Mouse (Mus musculus): ENCODE measurements at regions not wholly inside any gene's neighbourhood (a gene's known extent, or its start where the extent isn't known, plus 50 kb on each side); places are given as distances from the start of the nearest gene placed in this dataset.

DNA sequence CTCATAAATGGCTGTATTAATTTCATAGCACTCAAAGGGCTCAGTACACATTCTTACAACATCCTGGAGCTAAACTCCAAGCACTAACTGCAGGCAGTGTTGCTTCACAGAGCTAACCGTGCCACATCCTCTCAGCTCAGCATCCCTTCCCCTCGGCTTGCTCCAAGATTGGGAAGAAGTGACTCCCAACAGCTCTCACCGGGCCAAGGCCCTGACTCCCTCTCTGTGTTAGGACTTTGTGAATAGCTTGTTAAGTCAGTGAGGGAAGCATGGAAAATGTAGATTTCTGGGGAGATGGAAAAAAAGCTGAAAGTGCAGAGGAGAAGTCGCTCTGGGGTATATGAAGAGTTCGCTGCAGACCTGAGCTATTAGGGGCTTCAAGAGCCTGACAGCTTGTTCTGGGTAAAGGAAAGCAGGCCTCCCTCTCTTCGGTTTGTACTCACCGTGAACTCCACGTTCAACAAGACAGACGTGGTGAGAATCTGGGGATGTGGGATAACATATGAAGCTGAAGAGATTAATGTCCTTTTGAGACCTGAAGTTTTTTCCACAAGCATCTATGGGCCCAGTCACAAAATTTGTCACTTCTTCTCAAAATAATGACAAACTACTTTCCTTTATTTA lies 213.5 kb upstream of the Sfrp2 start:
- DNase-seq (ENCODE audit: low spot score in 2 of 2) = no peak

DNA sequence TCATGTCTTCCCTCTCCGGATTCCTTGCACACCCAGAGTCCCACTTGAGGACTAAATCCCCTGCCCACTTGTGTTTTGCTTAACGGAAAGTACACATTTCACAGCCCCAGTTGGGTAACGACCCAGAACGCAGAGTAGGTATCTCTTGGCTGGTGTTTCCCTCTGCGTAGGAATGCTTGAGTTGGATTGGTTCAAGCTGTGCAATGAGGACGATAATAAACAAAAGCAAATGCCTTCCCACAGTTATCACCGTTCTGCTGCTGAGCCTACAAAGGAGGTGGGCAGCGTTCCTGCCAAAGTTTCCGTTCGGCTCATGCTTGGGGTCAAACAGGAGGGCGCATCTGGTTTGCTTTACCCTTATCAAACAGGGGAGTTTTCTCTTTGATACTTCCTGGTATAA lies 212.3 kb upstream of the Sfrp2 start:
- DNase-seq (ENCODE audit: low spot score in 2 of 2) = no peak

DNA sequence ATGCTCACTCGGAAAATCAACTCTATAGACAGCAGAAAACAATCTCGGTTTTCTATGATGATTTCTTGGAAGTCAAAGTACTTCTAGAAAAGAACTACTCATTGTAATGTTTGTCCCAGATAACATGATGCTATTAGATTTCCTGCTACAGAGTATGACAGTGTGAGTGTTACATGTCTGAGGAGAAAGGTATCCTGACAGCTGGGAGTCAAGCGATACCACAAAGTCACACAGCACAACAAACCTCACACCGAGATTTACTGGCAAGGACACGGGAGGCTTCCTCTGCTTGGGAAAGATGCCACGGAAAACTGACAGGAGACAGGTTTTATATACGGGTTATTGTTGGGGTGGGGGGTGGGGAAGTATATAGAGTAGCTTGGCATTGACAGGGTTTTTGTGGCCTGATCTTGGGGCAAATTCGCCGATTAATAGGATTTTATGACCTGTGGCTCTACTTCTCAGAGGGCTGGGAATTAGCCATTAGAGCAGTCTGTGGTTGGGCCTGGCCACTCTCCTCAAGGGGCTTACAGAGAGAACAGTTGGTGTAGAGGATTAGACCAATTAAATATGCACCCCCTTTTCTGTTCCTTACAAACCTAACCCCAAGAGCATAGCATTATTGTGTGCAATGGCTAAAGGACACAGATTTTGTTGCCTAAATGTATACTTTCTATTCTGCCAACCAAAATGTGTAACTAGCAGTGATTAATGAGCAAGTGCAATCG lies 209.2 kb upstream of the Sfrp2 start:
- DNase-seq (ENCODE audit: low spot score in 2 of 2) = no peak

DNA sequence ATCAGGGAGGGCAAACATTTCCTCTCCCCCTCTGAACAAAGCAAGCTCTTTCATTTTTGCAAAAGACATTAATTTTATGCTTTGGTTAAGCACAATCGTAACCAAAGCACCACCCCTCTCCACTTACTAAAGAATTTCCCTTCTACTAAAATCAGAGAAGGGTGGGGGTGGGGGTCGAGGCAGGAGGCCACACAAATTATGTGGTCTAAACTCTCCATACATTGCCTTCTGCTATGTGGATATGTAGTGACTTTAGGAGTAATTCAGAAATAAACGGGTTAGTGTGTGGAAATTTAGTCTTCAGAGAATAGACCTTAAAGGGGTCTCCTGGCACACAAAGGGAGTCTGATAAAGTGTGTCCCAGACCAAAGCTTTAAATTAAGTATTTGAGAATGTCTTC lies 204.1 kb upstream of the Sfrp2 start:
- no peak for DNase-seq (ENCODE audit: low spot score in 2 of 2)

DNA sequence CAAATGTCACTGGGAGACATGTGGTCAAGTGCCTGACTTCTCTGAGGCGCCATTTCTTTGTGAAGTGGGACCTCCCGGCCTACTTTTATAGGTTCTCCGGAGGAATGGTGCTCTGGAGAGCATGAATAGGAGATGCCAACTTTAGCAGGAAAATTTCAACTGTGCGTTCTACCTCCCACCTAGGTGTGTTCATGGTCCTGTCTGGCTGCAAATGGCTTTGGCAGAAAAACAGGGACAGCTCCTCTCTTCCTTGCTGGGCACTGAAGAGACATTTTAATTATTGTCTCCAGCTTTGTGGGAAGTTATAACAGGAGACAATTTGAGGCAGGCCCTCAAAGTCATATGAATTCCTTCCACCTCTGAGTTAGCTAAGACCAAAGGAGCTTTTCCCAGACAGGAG lies 190.6 kb upstream of the Sfrp2 start:
- DNase-seq (ENCODE audit: low spot score in 2 of 2) = no peak

DNA sequence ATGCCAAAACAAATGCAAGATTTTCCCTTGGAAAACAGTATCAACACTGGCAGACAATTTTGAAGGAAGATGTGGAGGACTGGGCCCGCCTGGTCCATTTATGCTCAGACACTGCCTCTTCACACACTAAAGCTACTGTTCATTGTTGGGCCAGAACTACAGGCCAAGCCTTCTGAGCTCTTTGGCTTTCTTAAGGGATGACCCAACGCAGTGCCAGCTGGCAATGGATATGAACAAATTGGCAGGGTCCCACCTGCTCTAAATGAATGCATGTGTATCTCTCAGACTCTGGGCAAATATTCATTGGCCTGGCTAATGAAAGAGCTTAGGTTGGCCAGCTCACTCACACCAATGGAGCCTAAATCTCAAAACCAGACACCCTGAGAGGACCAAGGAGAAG lies 190.0 kb upstream of the Sfrp2 start:
- no peak for DNase-seq (ENCODE audit: low spot score in 2 of 2)

DNA sequence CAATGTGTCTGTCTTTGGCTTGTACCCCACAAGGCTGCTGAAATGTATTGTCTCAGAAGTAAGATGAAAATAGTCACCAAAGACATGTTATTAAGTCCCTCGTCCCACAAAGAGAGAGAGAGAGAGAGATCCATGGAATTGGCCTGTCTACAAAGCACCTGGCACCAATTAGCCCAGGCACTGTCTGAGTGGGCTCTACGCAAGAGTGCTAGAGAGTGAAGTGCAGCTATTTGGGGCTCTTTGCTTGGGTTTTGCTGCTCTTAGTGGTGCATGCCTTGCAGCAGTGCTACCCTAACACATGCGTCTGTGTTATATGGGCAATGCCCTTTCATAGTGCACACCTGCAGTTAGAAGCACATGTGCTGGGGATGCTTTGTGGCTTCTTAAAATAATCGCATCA lies 185.4 kb upstream of the Sfrp2 start:
- DNase-seq (ENCODE audit: low spot score in 2 of 2) = no peak

DNA sequence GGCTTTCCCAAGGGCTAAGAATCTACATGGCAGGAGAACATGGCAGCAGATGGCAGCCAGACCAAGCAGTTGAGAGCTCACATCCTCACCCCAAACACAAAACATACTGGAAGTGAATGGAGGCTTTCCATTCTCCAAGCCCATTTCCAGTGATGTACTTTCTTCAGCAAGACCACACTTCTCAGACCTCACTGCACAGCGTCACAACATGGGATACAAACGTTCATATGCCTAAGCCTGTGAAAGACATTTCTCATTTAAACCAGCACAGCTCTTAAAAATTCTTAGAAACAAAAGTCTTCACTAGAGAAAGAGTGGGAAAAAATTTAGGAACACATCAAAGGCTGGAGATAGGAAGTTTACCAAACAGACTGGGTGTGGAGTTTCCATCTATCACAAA lies 183.9 kb upstream of the Sfrp2 start:
- DNase-seq (ENCODE audit: low spot score in 2 of 2) = no peak

DNA sequence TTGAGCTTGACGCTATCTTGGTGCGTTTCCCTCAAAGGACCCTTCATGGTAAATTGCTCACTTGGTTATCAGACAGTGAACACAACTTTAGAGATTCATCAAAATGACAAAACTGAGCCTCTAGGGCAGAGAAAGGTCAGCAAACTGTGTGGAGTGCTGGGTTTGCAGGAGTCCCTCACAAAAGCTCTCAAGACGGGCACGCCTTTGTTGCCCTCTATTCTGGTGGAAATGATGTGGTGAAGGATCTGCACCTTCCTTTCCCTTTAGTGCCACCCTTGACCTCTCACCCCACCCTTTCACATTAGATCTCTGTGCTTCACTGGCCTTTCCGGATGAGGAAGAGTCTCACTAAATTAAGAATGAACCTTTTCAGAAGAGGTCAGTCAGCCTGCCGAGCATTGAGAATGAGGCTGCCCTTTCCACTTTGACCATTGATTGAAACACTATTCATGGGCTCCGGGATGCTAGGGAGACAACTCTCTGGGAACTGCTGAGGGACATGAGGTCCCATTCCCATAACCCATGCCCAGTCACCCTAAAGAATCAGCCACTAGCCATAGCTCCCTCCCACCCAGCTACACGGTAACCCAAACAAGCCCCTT lies 182.9 kb upstream of the Sfrp2 start:
- no peak for DNase-seq (ENCODE audit: low spot score in 2 of 2)

DNA sequence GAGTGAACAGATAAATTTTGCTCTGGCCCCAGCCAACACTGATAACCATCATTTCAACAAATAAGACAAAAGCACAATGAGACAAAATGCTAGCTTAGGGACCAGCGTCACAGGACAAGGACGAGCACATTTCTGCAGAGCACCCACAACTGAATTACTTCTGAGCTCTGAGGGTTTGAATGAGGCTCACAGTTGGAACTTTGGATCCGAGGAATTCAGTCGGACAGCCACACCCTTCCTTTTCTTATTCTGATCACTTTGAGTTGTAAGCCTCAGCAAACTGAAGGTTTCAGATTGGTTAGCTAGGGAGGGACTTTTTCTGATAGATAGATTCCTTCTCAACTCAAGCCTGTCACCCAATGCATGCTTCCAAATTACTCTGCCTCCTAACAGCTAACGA lies 180.0 kb upstream of the Sfrp2 start:
- DNase-seq (ENCODE audit: low spot score in 2 of 2) = no peak

DNA sequence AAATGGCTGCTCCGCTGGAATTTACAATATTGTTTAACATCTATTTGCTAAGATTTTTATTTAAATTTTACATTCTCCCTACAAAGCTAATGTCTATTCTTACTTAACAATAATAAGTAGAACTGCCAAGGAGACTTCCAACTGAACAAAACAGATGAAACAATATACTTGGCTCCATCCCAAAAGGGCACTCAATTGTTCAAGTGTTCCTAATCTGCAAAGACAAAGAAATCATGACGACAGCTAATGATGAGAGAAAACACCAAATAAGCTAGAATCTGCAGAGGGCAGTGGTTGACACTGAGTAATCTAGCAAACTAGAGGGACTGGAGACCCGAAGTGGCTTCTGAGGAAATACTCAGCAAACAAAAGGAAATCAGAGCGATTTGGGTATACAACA lies 179.6 kb upstream of the Sfrp2 start:
- no peak for DNase-seq (ENCODE audit: low spot score in 2 of 2)

DNA sequence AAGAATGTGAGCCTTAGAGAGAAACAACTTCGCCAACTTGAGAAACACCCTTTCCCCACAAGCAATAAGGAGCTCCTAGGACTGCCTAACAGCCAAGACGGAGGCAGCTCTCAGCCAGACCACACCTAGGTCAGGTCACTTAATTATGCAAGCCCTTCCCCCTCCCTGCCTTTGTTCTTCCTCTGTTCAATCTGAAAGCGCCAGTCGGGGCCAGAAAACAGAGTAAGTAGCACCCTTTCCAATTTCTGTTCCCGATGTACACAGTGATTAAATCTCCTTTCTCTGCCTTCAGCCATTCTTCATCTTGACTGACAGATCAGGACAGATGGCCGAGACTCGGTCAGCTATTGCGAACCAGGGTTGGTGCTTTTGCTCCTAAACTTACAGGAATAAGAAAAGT lies 177.0 kb upstream of the Sfrp2 start:
- no peak for DNase-seq (ENCODE audit: low spot score in 2 of 2)

DNA sequence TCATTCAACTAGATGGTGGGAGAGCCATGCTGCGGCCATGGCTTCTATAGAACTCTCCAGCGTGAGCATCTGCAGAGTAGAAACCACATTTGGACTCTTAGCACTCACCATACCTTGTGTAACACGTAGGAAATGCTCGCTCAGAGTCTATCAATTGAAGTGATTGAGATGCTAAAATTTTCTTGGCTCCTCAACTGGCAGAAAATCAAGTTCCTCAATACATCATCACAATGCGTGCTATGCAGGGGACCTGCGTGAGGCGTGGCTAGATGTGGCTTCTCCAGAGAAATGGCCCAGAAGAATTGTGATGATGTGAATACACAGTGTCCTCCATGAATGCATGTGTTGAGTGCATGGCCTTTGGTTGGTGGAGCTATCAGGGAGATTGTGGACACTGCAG lies 174.9 kb upstream of the Sfrp2 start:
- no peak for DNase-seq (ENCODE audit: low spot score in 2 of 2)

DNA sequence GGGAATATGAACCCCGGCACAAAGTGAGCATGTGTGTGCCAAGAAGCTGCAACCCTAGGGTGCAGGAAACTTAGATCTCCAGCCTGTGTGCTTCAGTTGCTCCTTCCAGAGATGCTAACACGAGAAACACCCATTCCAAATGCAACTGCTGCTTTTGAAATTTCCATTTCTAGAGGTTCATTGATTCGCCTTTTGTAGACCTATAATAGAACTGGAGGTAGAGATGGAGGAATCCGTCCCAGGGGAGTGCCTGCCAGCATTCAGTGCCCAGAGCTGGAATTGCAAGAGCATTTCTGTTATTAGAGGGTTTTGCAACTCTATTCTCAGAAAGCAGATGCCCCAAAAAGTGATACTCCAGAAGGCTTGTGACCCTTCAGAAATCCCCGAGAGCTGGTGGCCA lies 172.8 kb upstream of the Sfrp2 start:
- DNase-seq (ENCODE audit: low spot score in 2 of 2) = no peak

DNA sequence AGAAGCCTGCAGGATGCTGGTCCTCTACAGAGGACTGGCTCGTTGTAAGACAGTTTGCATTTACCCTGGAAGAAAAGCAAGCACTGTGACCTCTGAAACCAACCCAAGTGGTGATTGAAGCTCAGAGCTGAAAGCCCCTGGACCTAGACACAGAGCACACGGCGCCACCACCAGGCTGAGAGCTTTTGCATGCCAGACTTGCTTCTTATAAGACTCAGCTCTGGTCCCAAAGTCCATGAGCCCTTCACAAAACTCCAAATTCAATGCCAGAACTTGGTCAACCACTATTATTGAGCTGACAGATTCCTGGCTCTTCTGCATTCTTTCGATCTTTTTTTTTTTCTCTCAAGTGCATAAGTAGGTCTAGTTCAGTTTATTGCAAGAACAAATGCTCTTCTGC lies 164.6 kb upstream of the Sfrp2 start:
- DNase-seq (ENCODE audit: low spot score in 2 of 2) = no peak

DNA sequence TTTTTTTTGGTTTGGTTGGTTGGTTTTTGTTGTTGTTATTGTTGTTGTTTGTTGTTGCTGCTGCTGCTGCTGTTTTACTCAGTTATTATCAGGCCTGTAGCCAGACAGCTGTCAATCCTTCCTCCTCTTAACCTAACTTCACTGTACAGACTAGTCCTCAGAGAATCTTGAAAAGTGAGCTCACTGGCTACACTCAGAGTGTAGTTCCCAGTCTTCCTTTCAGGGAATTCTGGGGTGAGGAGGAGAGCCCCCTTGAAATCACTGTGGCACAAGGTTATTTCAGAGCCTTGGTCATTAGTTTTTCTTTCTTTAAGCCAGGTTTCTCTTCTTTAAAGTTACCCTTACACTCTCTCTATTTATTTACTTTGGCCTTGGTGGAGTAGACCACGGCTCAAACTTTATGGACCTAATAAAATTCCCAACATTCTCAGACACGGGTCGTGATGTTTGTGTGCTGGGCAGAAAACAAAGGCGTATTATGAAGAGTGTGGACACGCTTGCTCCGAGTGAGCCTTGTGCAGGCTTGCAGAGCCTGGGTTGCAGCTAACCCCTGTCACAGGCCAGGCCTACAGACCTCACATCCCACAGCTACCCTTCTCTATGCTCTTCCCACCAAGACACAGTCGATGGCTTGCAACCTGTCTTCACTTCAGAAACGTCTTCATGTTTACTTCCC lies 156.9 kb upstream of the Sfrp2 start:
- DNase-seq (ENCODE audit: low spot score in 2 of 2) = no peak

DNA sequence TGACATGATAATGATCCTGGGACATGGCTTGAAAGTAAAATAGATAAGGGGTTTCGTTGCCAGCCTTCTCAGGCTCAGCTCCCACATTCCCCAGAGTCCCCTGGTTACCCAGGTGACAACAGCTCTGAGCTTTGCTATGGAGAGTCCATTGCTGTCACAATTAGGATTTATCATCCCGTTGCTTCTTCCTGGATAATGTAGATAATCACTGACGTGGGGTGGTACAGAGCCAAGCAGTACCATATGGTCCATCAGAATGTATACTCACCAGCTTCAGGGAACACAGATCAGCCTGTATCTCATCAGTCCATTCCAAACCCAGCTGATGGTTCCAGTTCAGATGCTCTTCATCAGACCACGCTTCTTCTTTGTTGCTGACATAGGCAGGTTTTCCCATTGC lies 145.7 kb upstream of the Sfrp2 start:
- no peak for DNase-seq (ENCODE audit: low spot score in 2 of 2)

DNA sequence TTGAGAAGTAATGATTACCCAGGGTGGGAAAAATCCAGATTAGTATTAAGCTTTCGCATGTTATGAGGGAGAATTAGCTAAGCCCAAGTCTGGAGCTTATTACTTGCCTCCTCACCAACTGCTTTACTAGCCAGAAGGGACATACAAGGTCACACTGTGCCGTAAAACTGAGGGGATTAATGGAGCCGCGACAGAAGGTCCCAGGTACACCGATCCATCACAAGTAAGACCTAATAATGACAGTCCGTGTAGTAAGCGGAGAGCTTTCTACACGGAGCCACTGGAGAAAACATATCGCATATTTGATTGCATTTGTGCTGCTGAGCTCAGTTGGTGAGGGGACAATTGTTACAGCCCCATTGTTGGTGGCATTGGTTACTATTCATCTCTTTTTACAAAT lies 133.1 kb upstream of the Sfrp2 start:
- DNase-seq (ENCODE audit: low spot score in 2 of 2) = no peak

DNA sequence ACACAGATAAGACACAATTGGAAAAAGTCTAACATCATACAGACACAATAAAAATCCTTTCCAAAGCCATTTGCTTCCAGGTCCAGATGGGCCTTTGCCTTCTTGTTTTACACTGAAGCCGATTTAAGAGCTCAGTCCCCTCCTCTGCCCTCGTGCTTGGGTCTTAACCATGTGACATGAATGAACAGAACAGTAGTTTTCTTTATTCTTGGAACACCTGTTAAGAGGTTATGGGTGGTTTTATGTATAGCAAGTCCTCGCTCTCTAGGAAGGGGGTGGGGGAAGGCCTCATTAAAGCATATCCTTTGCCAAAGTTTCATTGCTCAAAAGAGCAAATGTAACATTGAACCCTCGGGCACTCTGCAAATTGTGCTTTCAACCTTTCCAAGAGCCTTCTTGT lies 125.7 kb upstream of the Sfrp2 start:
- DNase-seq (ENCODE audit: low spot score in 2 of 2) = no peak

DNA sequence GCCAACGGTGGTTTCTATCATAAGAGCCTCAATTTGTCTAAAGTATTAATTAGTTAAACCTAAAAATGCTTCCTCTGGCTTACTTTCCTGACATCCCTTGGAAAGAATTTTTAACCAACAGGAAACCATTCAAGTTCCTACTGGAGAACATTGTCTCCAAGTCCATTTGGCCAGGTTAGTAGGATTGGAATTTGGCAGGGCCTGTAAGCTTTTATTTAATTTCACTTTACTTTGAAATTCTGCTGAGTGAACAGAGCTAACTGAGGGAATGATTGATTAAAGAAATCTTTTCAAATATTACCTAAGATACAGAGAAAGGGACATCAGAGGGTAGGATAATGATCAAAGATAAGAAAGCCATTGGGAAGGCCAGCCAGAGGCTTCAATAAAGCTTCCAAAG lies 102.4 kb upstream of the Sfrp2 start:
- no peak for DNase-seq (ENCODE audit: low spot score in 2 of 2)

DNA sequence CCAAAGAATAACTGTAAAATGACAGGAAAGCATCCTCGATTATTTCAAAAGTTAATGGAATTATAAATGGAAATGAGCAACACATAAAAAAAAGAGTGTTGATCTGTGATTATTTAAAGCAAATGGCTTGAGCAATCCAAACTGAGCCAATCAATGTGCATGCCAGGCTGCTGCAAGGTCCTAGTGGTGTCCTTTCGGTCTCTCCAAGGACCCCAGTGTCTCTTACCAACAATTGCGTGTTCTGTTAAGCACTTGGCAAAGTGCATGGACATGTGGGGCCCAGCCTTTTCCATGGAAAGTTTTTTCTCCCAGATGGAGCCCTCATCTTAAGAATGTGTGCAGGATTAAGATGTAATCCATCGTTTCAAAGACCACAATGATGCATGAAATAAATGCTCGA lies 90.0 kb upstream of the Sfrp2 start:
- no peak for DNase-seq (ENCODE audit: low spot score in 2 of 2)

DNA sequence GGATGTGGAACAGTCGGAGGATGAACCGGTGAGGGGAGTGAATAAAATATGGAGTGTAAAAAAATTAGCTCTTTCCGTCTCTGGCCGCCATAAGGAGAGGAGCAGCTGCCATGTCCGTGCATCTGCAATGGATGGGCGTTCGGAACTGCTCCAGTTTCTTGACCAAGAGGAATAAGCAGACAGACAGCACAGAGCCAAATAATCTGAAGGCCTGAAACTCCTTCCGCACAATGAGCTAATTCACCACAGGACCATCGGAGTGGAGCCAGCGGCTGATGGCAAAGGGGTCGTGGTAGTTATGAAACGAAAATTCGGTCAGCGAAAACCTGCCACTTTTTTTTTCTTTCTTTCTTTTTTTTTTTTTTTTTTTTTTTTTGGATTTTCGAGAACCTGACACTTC lies 79.5 kb upstream of the Sfrp2 start:
- DNase-seq (ENCODE audit: low spot score in 2 of 2) = no peak

DNA sequence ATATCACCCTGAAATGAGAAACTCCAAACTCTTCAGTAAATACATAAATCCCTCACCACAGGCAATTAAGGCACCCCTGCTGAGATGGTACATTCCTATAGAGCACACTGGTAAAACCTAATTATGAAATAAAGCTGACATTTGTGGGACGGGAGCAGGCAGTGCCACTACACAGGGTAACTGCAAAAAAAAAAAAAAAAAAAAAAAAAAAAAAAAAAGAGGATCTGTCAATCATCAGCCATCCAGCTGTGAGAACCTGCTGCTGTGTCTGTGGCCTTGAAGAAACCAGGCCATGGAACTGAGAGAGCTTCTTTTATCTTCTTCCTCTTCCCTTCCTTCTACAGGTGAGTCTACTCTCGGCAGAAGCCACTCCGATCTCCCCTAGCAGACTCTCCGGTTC lies 78.6 kb upstream of the Sfrp2 start:
- no peak for DNase-seq (ENCODE audit: low spot score in 2 of 2)

All from adrenal gland, postnatal 4 days (tissue).